Mouse (Mus musculus) neural tube, embryonic 15.5 days (tissue): ENCODE data around the gene Tns1. TPM values are rescaled to one million over a fixed set of nuclear protein-coding genes. Genes with fewer than 3 reads are reported as not detected.

Experiments
- ATAC-seq: fragments of 200-750 bp; cut with Nextera tagmentation; 2 replicates; pipeline ENCODE4 v1.8.0; 2017; ENCODE audit warnings: mild to moderate bottlenecking, moderate TSS enrichment, moderate library complexity; ENCODE audit not compliant: low FRiP score
- H3K27ac ChIP-seq: fragments of 300-500 bp; sonication (generic); replicated peaks from 2 replicates; pipeline ENCODE4 v1.5.1; 2015; ENCODE audit warnings: mild to moderate bottlenecking, inconsistent platforms
- H3K27me3 ChIP-seq: fragments of 300-500 bp; sonication (generic); replicated peaks from 2 replicates; pipeline ENCODE4 v1.6.1; 2015; ENCODE audit warnings: inconsistent platforms
- H3K36me3 ChIP-seq: fragments of 300-500 bp; sonication (generic); 2 replicates; pipeline ENCODE4 v1.6.1; 2015; ENCODE audit warnings: inconsistent platforms
- H3K4me1 ChIP-seq: fragments of 300-500 bp; sonication (generic); 2 replicates; pipeline ENCODE4 v1.6.1; 2015; ENCODE audit warnings: inconsistent platforms
- H3K4me2 ChIP-seq: fragments of 300-500 bp; sonication (generic); 2 replicates; pipeline ENCODE4 v1.6.1; 2015; ENCODE audit warnings: inconsistent platforms, mild to moderate bottlenecking, moderate library complexity
- H3K4me3 ChIP-seq: fragments of 300-500 bp; sonication (generic); replicated peaks from 2 replicates; pipeline ENCODE4 v1.5.1; 2015; ENCODE audit warnings: mild to moderate bottlenecking, inconsistent platforms
- H3K9ac ChIP-seq: fragments of 300-500 bp; sonication (generic); replicated peaks from 2 replicates; pipeline ENCODE4 v1.6.1; 2015; ENCODE audit warnings: mild to moderate bottlenecking, inconsistent platforms
- H3K9me3 ChIP-seq: fragments of 300-500 bp; sonication (generic); replicated peaks from 2 replicates; pipeline ENCODE4 v1.6.1; 2016; ENCODE audit warnings: inconsistent platforms
- WGBS: fragments of 180-500 bp; shearing (Covaris S2); methylation state at CpG from one replicate; pipeline ENCODE4 v1.1.7; 2015; ENCODE audit warnings: mixed read lengths; 5-methylcytosine and 5-hydroxymethylcytosine counted together
- polyA plus RNA-seq: library from polyadenylated mRNA; unstranded; fragments of >200 nt; fragmentation: Nextera tagmentation; extraction: Ambion mirVana; gene quantifications from 2 replicates; pipeline ENCODE4 v1.2.1, GENCODE M21; 2015

The Tns1 gene
- polyA plus RNA-seq, 1 experiment from 2014 or later, result 13.3 TPM

GRCm38 (mm10) chr1:74119115-74119514 lies 5.1 kb downstream of the Tns1 start:
- peak; percentile 30; the same call in 1 of the 2 replicates for ATAC-seq
- Histone ChIP-seq H3K27ac (no peak overlapping the region), H3K27me3 (peaks cover 16% of the 10 kb centered on the region), H3K4me1 (peaks cover 15% of the 10 kb centered on the region), H3K9ac (no peak overlapping the region), H3K4me2 (no peak overlapping the region), H3K4me3 (no peak overlapping the region), H3K36me3 (no peaks in the 10 kb centered on the region), H3K9me3 (no peaks in the 10 kb centered on the region)
- 77% methylated on average over 1 of the region's 1 CpGs for WGBS

DNA sequence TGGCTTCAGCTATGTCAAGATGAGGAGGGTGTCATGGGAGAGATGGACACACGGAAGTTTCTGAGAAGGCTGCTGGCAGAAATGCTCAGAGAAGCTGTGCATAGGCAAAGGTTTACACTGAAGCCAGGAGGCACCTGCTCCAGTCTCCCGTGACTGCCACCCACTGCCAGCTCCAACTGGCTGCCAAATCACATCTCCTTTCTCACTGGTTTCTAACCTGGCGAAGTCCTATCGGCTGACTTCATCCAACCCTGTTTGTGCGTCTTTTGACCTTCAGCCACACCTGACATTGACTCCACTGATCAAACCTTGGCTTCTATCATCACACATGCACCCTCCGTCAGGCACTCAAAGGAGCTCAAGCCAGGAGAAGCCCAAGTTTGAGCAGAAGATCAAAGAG lies 6.4 kb downstream of the Tns1 start:
- H3K4me3 ChIP-seq, result no peak overlapping the region
- H3K9me3 ChIP-seq, result no peaks in the 10 kb centered on the region
- peaks cover 22% of the 10 kb centered on the region for H3K4me1 ChIP-seq
- no peak overlapping the region for H3K4me2 ChIP-seq
- 88% methylated on average over 6 of the region's 6 CpGs for WGBS
- no peak for ATAC-seq
- no peaks in the 10 kb centered on the region for H3K36me3 ChIP-seq
- peaks cover 5% of the 10 kb centered on the region for H3K27me3 ChIP-seq
- H3K9ac ChIP-seq, result no peak overlapping the region
- no peak overlapping the region for H3K27ac ChIP-seq

GRCm38 (mm10) chr1:74113071-74113470 lies 11.2 kb downstream of the Tns1 start:
- no peak overlapping the region for H3K4me3 ChIP-seq
- no peak overlapping the region for H3K4me2 ChIP-seq
- no peaks in the 10 kb centered on the region for H3K36me3 ChIP-seq
- no peak overlapping the region for H3K27ac ChIP-seq
- H3K4me1 ChIP-seq, result peaks cover 29% of the 10 kb centered on the region
- no peak for ATAC-seq
- H3K9ac ChIP-seq, result no peak overlapping the region
- H3K27me3 ChIP-seq, result no peaks in the 10 kb centered on the region
- 55% methylated on average over 3 of the region's 3 CpGs for WGBS
- H3K9me3 ChIP-seq, result no peaks in the 10 kb centered on the region

DNA sequence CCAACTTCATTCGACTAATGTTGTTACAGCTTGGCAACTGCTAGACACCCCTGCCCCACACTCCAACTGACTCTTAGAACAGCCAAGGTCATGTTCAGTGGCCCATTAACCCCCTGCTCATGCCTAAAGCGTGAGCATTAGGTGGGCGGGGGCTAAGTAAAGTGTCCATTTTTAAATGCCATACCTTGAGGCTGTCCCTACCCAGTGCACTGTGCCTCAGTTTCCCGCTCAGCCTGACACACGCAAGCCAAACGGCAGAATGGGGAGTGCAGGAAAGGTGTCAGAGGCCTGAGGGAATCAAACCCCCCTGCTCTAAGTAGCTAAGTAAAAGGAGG lies 12.6 kb downstream of the Tns1 start:
- Histone ChIP-seq H3K27ac (peak overlapping the region; percentile 67), H3K36me3 (no peaks in the 10 kb centered on the region), H3K4me2 (no peak overlapping the region), H3K4me3 (no peak overlapping the region), H3K27me3 (no peaks in the 10 kb centered on the region), H3K4me1 (peaks cover 29% of the 10 kb centered on the region), H3K9me3 (no peaks in the 10 kb centered on the region), H3K9ac (no peak overlapping the region)
- whole genome bisulfite sequencing, result 18% methylated on average over 6 of the region's 6 CpGs
- ATAC-seq, result no peak; the same call in none of the 2 replicates

GRCm38 (mm10) chr1:74110932-74111695 lies 13.1 kb downstream of the Tns1 start:
- H3K4me2 ChIP-seq, result no peak overlapping the region
- ATAC-seq, result peak; percentile 76

GRCm38 (mm10) chr1:74109670-74110069 lies 14.6 kb downstream of the Tns1 start:
- Histone ChIP-seq H3K27ac (no peak overlapping the region), H3K9me3 (no peaks in the 10 kb centered on the region), H3K27me3 (no peaks in the 10 kb centered on the region), H3K4me2 (no peak overlapping the region), H3K9ac (no peak overlapping the region), H3K4me3 (no peak overlapping the region), H3K4me1 (peaks cover 35% of the 10 kb centered on the region), H3K36me3 (no peaks in the 10 kb centered on the region)
- ATAC-seq, result no peak
- 56% methylated on average over 2 of the region's 2 CpGs for WGBS

More at GRCm38 (mm10) chr1:74110932-74111695, 13.1 kb downstream of the Tns1 start:
- no peaks in the 10 kb centered on the region for H3K27me3 ChIP-seq
- peaks cover 29% of the 10 kb centered on the region for H3K4me1 ChIP-seq
- no peaks in the 10 kb centered on the region for H3K9me3 ChIP-seq
- no peak overlapping the region for H3K9ac ChIP-seq
- H3K4me3 ChIP-seq, result no peak overlapping the region
- peak overlapping the region; percentile 67 for H3K27ac ChIP-seq
- WGBS, result 9% methylated on average over 8 of the region's 8 CpGs
- H3K36me3 ChIP-seq, result no peaks in the 10 kb centered on the region

DNA sequence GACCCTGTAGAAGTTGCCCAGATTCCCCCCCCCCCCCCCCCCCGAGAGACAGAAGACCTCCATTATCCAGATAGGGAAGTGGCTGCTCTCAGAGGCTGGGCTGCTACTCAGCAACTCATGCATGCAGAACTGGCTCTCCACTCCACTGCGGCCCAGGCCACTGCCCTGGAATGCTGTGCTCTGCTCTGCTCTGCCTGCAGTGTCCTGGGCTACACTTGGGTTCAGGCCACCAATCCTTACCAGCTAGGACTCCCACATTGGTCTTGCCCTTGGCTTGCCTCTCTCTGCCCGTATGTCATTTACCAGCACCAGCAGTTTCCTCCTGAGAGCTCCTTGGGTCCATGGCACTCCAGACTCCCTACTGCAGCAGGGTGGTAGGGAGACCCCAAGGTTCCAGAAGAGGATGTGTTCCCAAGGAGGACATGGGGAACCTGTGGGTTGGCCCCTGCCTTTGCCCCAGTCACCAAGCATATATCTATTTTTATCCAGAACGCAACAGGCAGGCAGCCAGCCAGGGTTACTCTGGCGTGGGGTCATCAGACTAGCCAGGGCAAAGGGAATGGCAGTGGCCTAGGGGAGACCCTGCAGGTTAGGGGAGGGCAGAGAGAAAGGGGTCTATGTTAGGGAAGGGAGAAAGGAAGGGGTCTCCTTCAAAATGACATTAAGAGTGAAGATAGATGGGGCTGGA lies 16.2 kb downstream of the Tns1 start:
- H3K27ac ChIP-seq, result no peak overlapping the region
- H3K4me3 ChIP-seq, result no peak overlapping the region
- peaks cover 45% of the 10 kb centered on the region for H3K4me1 ChIP-seq
- H3K9me3 ChIP-seq, result no peaks in the 10 kb centered on the region
- no peaks in the 10 kb centered on the region for H3K36me3 ChIP-seq
- no peak overlapping the region for H3K9ac ChIP-seq
- WGBS, result 65% methylated on average over 5 of the region's 5 CpGs
- no peak overlapping the region for H3K4me2 ChIP-seq
- ATAC-seq, result no peak
- H3K27me3 ChIP-seq, result no peaks in the 10 kb centered on the region

DNA sequence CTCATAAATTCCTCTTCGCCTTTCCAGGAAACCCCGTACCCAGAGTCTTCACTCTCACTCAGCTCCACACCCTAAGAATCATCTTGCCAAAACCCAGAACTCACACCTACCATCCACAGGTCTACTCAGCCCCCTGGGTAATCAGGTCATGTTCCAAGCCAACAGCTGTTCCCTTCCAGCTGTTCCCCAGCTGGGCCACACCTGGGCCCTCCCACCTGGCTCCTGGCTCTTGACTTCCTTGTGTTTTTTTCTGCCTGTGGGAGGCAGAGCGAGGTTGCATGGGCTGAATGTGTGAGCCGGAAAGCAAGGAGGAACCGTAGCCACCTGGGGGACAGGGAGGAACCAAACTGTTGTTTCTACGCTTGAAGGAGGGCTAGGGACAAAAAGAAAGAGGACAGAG lies 18.0 kb downstream of the Tns1 start:
- H3K27ac ChIP-seq, result no peak overlapping the region
- H3K4me2 ChIP-seq, result no peak overlapping the region
- no peaks in the 10 kb centered on the region for H3K36me3 ChIP-seq
- no peaks in the 10 kb centered on the region for H3K27me3 ChIP-seq
- no peak overlapping the region for H3K9ac ChIP-seq
- ATAC-seq, result no peak
- H3K9me3 ChIP-seq, result no peaks in the 10 kb centered on the region
- no peak overlapping the region for H3K4me3 ChIP-seq
- H3K4me1 ChIP-seq, result peaks cover 38% of the 10 kb centered on the region
- 83% methylated on average over 6 of the region's 6 CpGs for WGBS

GRCm38 (mm10) chr1:74105660-74106059 lies 18.6 kb downstream of the Tns1 start:
- 71% methylated on average over 4 of the region's 4 CpGs for WGBS
- Histone ChIP-seq H3K27ac (no peak overlapping the region), H3K36me3 (no peaks in the 10 kb centered on the region), H3K27me3 (no peaks in the 10 kb centered on the region; the same call in 1 of the 2 replicates), H3K9ac (no peak overlapping the region), H3K9me3 (no peaks in the 10 kb centered on the region), H3K4me1 (peaks cover 32% of the 10 kb centered on the region), H3K4me2 (no peak overlapping the region), H3K4me3 (no peak overlapping the region)
- no peak for ATAC-seq

DNA sequence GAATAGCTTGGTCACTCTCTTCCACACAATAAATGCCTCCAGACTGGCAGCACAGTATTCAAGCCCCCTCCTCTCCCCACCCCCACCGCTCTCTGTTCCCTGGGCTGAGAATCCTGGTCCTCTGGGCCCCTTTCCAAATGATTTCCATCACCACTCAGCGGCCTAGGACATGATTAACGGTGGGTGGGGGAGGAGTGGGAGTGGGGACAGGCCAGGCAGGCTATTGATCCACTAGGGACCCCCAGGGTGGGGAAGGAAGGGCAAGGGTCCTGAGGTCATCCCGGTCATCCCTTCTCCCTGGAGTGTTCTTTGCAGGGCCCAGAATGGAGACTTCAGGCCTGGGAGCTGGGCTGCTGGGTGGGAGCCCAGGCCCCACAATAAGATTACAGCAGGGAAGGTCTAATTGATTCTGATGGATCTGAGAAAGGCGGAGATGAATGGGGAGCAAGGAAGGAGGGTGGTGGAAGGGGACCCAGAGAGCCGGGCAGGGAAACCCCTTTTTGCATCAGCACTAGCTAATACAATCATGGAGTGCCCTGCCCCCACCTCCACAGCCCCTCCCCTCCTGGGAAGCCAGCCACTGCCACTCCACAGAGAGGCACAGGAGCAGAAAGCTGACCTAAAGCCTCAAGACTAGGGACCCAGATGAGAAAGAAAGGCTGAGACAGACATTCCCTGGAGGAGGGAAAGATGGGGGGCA lies 20.4 kb downstream of the Tns1 start:
- 8% methylated on average over 6 of the region's 6 CpGs for WGBS
- H3K4me2 ChIP-seq, result no peak overlapping the region
- H3K27ac ChIP-seq, result peak overlapping the region; percentile 65
- no peak overlapping the region for H3K9ac ChIP-seq
- H3K4me1 ChIP-seq, result peaks cover 44% of the 10 kb centered on the region
- no peak overlapping the region for H3K4me3 ChIP-seq
- H3K36me3 ChIP-seq, result no peaks in the 10 kb centered on the region
- no peaks in the 10 kb centered on the region for H3K9me3 ChIP-seq
- H3K27me3 ChIP-seq, result peaks cover 3% of the 10 kb centered on the region; the same call in 1 of the 2 replicates
- ATAC-seq, result peak; percentile 81

DNA sequence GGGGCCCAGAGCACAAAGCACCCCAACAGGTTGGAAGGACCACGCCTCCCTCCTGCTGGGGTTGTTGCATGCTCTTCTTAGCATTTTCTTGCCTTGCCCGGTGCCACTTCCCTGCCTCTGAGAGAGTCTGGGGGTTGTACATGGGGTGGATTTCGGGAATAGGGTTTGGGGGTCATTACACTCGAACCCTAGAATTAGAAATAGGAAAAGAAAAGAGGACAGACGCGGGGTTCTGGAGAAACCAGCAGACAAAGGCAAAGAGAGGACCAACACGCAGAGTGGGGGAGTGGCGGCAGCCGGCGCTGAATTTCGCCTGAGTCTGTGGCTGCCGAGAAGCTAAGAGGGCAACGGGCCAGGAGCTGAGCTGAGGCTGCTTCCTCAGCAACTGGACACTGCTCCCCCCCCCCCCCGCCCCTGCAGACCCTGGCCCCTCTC lies 25.2 kb downstream of the Tns1 start:
- Histone ChIP-seq H3K4me2 (peak overlapping the region; percentile 90), H3K9me3 (no peaks in the 10 kb centered on the region), H3K4me1 (peaks cover 61% of the 10 kb centered on the region), H3K36me3 (no peaks in the 10 kb centered on the region), H3K27me3 (peaks cover 6% of the 10 kb centered on the region; the same call in 1 of the 2 replicates), H3K9ac (peak overlapping the region; percentile 54), H3K4me3 (peak overlapping the region; percentile 50), H3K27ac (peak overlapping the region; percentile 75)
- under 1% methylated on average over 13 of the region's 14 CpGs for WGBS
- peak; percentile 35; the same call in 1 of the 2 replicates for ATAC-seq
